Mouse (Mus musculus) heart, embryonic 14.5 days (tissue): ENCODE measurements around the gene Prdx2. TPM values are rescaled to one million over a fixed set of nuclear protein-coding genes. Genes with fewer than 3 reads are reported as not detected.

ENCODE experiments used
- ATAC-seq: fragments of 200-750 bp; cut with Nextera tagmentation; 2 replicates; pipeline ENCODE4 v1.8.0; 2017; ENCODE audit warnings: low read depth, moderate TSS enrichment; ENCODE audit not compliant: insufficient number of reproducible peaks, insufficient read depth, low FRiP score
- H3K27ac ChIP-seq, 2 experiments: fragments of 200-500 bp in 1 of 2; fragments of 300-500 bp in 1 of 2; sonication (generic) in 1 of 2; replicated peaks in 1 of 2; 2 replicates each; pipeline ENCODE4 v1.5.1; 2012 to 2014; ENCODE audit warnings: low read depth in 2 of 2, low read length in 2 of 2, control low read depth in 1 of 2, mild to moderate bottlenecking in 1 of 2, mixed read lengths in 1 of 2; ENCODE audit not compliant: control insufficient read depth in 1 of 2, insufficient read depth in 1 of 2
- H3K27me3 ChIP-seq: fragments of 300-500 bp; sonication (generic); 2 replicates; pipeline ENCODE4 v1.6.1; 2014; ENCODE audit warnings: mild to moderate bottlenecking, low read length, control low read depth; ENCODE audit not compliant: control insufficient read depth, insufficient read depth
- H3K36me3 ChIP-seq: fragments of 300-500 bp; sonication (generic); 2 replicates; pipeline ENCODE4 v1.6.1; 2014; ENCODE audit warnings: mild to moderate bottlenecking, control low read depth, low read length, mixed read lengths; ENCODE audit not compliant: control insufficient read depth, insufficient read depth
- H3K4me1 ChIP-seq, 2 experiments: fragments of 200-500 bp in 1 of 2; fragments of 300-500 bp in 1 of 2; sonication (generic) in 1 of 2; 2 replicates each; pipeline ENCODE4 v1.6.1; 2012 to 2014; ENCODE audit warnings: low read length in 2 of 2, control low read depth in 1 of 2, mixed read lengths in 1 of 2; ENCODE audit not compliant: control insufficient read depth in 2 of 2, insufficient read depth in 2 of 2
- H3K4me2 ChIP-seq: fragments of 300-500 bp; sonication (generic); 2 replicates; pipeline ENCODE4 v1.6.1; 2014; ENCODE audit warnings: mild to moderate bottlenecking, low read length
- H3K4me3 ChIP-seq, 2 experiments: fragments of 200-500 bp in 1 of 2; fragments of 300-500 bp in 1 of 2; sonication (generic) in 1 of 2; 2 replicates each; pipeline ENCODE4 v1.5.1; 2012 to 2014; ENCODE audit warnings: low read length in 2 of 2, mild to moderate bottlenecking in 2 of 2, control low read depth in 1 of 2, low read depth in 1 of 2, moderate library complexity in 1 of 2; ENCODE audit not compliant: control insufficient read depth in 1 of 2, insufficient read depth in 1 of 2
- H3K9ac ChIP-seq: fragments of 300-500 bp; sonication (generic); 2 replicates; pipeline ENCODE4 v1.6.1; 2014; ENCODE audit warnings: mild to moderate bottlenecking, low read length
- H3K9me3 ChIP-seq: fragments of 300-500 bp; sonication (generic); 2 replicates; pipeline ENCODE4 v1.6.1; 2016; ENCODE audit warnings: low read length, control low read depth; ENCODE audit not compliant: control insufficient read depth
- WGBS: fragments of 180-500 bp; shearing (Covaris S2); extraction: QIAGEN DNeasy Blood & Tissue Kit; methylation state at CpG from one replicate; pipeline ENCODE4 v1.1.7; 2014; 5-methylcytosine and 5-hydroxymethylcytosine counted together
- polyA plus RNA-seq: library from polyadenylated mRNA; unstranded; fragments of >200 nt; fragmentation: Nextera tagmentation; extraction: Ambion mirVana; gene quantifications from 2 replicates; pipeline ENCODE4 v1.2.1, GENCODE M21; 2014

Prdx2 gene
- polyA plus RNA-seq, 1 experiment from 2014 or later = 792 TPM

DNA sequence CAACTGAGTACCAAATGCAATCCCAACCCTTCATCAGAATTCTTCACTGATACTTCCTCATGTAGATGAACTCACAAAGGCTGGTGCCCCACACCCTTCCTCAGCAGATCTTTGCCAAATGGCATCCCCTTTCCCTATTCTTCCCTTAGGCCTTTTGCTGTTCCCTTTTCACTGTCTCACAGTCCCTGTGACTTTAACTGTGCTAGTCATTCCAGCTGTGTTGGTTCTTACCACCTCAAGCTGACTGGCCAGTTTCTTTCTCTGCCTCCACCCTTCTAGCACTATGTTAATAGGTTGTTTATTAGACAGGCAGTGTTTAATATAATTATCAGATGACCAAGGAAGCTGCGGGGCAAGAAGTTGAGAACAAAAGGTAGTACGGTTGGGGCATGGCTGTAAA lies 737 bp upstream of the Prdx2 start:
- Histone ChIP-seq H3K4me1 (peaks cover 19 to 34% of the 10 kb centered on the region in 2 experiments), H3K27me3 (no peaks in the 10 kb centered on the region), H3K9ac (peak overlapping the region; percentile 83), H3K4me2 (peak overlapping the region; percentile 82), H3K27ac (peak overlapping the region; percentile 82 to 90), H3K36me3 (peaks cover 31% of the 10 kb centered on the region), H3K9me3 (no peaks in the 10 kb centered on the region), H3K4me3 (peak overlapping the region; percentile 57 to 70)
- no peak for ATAC-seq
- WGBS = 33% methylated on average over 2 of the region's 2 CpGs

DNA sequence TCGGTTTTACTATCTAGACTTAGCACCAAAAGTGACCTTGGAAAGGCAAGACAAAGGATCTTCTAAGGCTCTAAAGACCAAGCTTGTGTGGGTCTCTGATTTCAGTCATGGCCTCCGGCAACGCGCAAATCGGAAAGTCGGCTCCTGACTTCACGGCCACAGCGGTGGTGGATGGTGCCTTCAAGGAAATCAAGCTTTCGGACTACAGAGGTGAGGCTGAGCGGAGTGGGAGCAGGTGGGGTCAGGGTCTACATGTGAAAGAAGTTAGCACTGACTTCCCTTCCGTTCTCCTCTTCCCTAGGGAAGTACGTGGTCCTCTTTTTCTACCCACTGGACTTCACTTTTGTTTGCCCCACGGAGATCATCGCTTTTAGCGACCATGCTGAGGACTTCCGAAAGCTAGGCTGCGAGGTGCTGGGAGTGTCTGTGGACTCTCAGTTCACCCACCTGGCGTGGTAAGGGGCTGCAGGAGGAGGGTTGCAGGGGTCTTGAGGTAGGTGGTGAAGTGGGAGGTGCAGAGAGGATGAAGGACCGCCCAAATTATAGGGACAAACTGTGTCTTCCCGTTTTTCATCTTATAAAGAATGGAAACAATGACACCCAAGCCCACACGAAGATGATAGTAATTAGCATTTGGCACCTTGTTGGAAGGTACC lies 876 bp downstream of the Prdx2 start:
- peak overlapping the region; percentile 82 for H3K4me2 ChIP-seq
- H3K36me3 ChIP-seq = peaks cover 47% of the 10 kb centered on the region
- WGBS = 10% methylated on average over 21 of the region's 21 CpGs
- no peak for ATAC-seq
- H3K4me1 ChIP-seq = peaks cover 15 to 34% of the 10 kb centered on the region in 2 experiments
- H3K27me3 ChIP-seq = no peaks in the 10 kb centered on the region
- H3K9ac ChIP-seq = peak overlapping the region; percentile 83
- H3K4me3 ChIP-seq = peak overlapping the region; percentile 57 to 70
- peak overlapping the region; percentile 82 to 90 for H3K27ac ChIP-seq
- no peaks in the 10 kb centered on the region for H3K9me3 ChIP-seq

DNA sequence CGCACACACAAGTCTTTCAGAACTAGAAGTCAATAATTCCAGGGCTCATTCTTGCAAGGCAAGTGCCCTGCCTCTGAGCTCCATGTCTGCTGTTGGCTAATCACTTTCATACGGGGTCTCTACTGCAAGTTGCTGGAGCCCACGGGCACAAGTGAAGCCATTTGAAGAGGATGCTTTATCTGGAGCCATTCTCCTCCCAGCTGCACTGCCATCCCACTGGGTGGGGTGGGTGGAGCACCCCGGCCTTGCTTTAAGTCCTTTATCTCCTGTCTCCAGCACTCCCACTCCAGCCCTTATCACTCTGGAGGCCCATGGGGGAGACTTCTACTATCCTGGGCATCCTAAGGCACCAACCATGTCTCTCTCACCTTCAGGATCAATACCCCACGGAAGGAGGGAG lies 1.5 kb downstream of the Prdx2 start:
- Histone ChIP-seq H3K27me3 (no peaks in the 10 kb centered on the region), H3K4me1 (peaks cover 13 to 38% of the 10 kb centered on the region in 2 experiments), H3K9ac (peak overlapping the region; percentile 83), H3K36me3 (peaks cover 47% of the 10 kb centered on the region), H3K4me3 (peak overlapping the region; percentile 57 to 70), H3K27ac (no peak overlapping the region), H3K4me2 (peak overlapping the region; percentile 82), H3K9me3 (no peaks in the 10 kb centered on the region)
- 33% methylated on average over 5 of the region's 5 CpGs for WGBS
- ATAC-seq = no peak

DNA sequence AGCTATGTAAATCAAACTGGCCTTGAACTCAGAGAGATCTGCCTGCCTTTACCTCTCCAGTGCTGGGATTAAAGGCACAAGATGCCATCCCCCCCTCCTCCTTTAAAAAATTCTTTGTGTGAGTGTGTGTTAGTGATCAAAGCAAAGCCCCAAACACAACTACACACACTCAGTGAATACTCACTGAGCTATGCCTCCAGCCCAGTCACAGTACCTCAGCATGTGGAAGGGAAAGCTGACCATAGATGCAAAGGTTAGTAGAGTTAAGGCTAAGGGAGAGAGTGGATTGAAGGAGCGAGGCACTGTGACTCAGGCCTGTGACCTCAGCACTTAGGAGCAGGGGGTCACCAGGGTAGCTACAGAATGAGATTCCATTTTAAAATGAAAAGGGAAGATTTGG lies 3.7 kb downstream of the Prdx2 start:
- no peak overlapping the region for H3K4me3 ChIP-seq
- no peaks in the 10 kb centered on the region for H3K27me3 ChIP-seq
- 95% methylated on average over 1 of the region's 1 CpGs for WGBS
- no peaks in the 10 kb centered on the region for H3K9me3 ChIP-seq
- no peak for ATAC-seq
- no peak overlapping the region for H3K9ac ChIP-seq
- no peak overlapping the region for H3K4me2 ChIP-seq
- no peak overlapping the region for H3K27ac ChIP-seq
- peaks cover 47% of the 10 kb centered on the region for H3K36me3 ChIP-seq
- H3K4me1 ChIP-seq = peaks cover 19 to 44% of the 10 kb centered on the region in 2 experiments

DNA sequence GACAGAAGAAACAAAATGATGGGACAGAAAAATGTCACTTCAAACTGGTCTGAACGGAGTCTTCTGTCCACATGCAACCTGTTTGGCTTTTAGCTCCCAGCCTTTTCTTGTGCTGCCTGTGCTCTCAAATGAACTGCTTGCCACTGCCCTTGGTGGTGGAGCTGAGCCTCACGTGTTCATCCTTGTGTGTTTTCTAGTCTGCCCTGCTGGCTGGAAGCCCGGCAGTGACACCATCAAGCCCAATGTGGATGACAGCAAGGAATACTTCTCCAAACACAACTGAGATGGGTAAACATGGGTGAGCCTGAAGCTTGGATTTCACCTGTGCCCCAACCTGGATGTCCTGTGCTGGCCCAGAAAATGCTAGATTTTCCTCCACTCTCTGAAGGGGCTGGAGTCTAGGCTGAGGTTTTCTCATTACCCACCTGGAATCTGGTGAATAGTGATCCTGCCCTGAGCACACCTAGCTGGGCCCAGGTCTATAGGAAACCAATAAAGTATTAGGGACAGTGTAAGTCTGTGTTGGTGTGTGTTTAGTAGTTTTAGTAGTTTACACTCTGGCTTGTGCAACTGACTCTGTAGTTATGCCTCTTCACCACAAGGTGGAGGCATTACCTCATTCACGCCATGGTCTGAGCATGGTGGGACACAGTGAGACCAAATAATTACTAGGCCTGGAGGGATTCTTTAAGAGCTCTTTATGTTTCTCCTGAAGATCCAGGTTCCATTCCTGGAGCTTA lies 4.6 kb downstream of the Prdx2 start:
- 65% methylated on average over 4 of the region's 4 CpGs for WGBS
- Histone ChIP-seq H3K9ac (no peak overlapping the region), H3K4me3 (no peak overlapping the region), H3K4me1 (peaks cover 22 to 39% of the 10 kb centered on the region in 2 experiments), H3K27me3 (no peaks in the 10 kb centered on the region), H3K36me3 (peaks cover 47% of the 10 kb centered on the region), H3K4me2 (no peak overlapping the region), H3K27ac (no peak overlapping the region), H3K9me3 (no peaks in the 10 kb centered on the region)
- ATAC-seq = no peak

DNA sequence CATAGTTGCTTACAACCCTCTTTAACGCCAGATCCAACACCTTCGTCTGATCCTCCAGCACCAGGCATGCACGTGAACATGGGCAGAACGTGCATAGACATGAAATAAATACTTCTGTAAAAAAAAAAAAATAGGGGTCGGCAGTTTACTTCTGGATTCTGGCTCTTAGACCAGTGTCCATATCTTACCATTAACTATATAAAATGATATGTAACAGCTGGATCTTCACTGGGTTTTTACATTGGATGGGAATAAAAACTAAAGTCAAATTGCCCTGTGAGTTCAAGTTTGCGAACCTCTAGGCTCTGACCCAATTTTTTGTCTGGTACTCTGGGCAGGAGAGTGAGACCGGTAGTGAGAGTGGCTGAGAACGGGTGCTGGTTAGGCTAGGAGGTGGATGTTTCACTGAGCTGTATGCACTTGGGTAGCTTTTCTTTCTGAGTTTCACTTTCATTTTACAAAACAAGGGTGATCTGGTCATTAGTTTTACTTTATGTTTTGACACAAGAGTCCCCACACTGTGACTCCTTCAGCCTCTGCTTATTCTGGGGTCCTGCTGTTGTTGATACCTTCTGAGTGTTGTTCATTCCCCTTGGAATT lies 5.3 kb downstream of the Prdx2 start:
- Histone ChIP-seq H3K4me3 (no peak overlapping the region), H3K4me1 (peaks cover 25 to 44% of the 10 kb centered on the region in 2 experiments), H3K27me3 (no peaks in the 10 kb centered on the region), H3K9me3 (no peaks in the 10 kb centered on the region), H3K9ac (no peak overlapping the region; the same call in 1 of the 2 replicates), H3K27ac (no peak overlapping the region), H3K4me2 (no peak overlapping the region), H3K36me3 (peaks cover 47% of the 10 kb centered on the region)
- no peak for ATAC-seq
- 79% methylated on average over 8 of the region's 8 CpGs for WGBS

DNA sequence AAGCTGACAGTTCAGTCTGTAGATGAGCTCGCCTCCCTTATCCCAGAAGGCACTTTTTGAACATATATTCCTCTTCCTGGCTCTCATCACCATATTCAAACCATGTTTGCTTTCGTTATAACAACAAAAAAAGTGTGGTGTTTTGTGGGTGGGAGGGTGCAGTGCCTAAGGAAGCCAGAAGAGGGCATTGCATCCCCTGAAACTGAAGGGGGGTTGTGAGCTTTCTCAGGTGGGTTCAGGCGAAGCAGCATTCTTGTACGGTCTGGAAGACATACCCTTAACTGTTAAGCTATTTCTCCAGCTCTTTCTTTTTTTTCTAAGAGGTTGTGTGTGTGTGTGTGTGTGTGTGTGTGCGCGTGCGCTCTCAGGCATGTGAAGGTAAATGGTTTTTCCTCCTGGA lies 6.0 kb downstream of the Prdx2 start:
- peaks cover 27 to 48% of the 10 kb centered on the region in 2 experiments for H3K4me1 ChIP-seq
- H3K9ac ChIP-seq = peak overlapping the region; percentile 83; the same call in 1 of the 2 replicates
- WGBS = 43% methylated on average over 7 of the region's 7 CpGs
- H3K27me3 ChIP-seq = no peaks in the 10 kb centered on the region
- H3K36me3 ChIP-seq = peaks cover 47% of the 10 kb centered on the region
- ATAC-seq = no peak
- H3K4me2 ChIP-seq = peak overlapping the region; percentile 96
- H3K27ac ChIP-seq = peak overlapping the region; percentile 6 to 89; a peak in 3 of 4 replicates
- peak overlapping the region in 1 of 2 experiments; percentile 62; a peak in 1 of 4 replicates for H3K4me3 ChIP-seq
- no peaks in the 10 kb centered on the region for H3K9me3 ChIP-seq
